Mouse (Mus musculus): Measurements from ENCODE around the gene Rgs3. TPM values are rescaled to one million over a fixed set of nuclear protein-coding genes. Genes with fewer than 3 reads are reported as not detected.

Rgs3 gene
- polyA plus RNA-seq, 1 experiment from 2014 or later, result 36.3 TPM

DNA sequence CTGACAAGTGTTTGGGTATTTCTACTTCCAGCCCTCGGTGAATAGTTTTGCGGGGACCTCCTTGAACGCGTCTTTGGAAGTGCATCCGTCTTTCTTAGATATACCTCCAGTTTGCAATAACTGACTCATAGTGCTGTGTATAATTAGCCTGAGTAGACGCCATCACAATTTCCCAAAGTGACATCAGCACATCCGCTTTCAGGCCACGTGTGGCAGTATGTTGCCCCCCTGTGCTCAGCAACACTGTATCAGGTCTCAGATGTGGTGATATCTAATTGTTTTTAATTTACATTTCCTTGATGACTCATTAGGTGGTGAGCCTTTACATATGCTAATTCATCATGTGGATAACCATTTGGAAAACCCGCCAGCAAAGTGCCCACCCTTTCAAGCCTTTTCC, 119.5 kb downstream of the Rgs3 start:
- H3K9me3 ChIP-seq, result no peaks in the 10 kb centered on the region
- H3K36me3 ChIP-seq (replicated peaks), result peaks cover 51% of the 10 kb centered on the region
- no peak for DNase-seq (ENCODE audit: extremely low spot score, low spot score)
- H3K27me3 ChIP-seq (ENCODE audit: poor library complexity, severe bottlenecking), result 0 out of 2 replicates have a peak, but pooled peaks cover 3% of the 10 kb centered on the region
- no peak overlapping the region for H3K4me3 ChIP-seq
- 89% methylated on average over 9 of the region's 9 CpGs for WGBS
- no peak overlapping the region for H3K27ac ChIP-seq
- H3K4me1 ChIP-seq, result peaks cover 46% of the 10 kb centered on the region

DNA sequence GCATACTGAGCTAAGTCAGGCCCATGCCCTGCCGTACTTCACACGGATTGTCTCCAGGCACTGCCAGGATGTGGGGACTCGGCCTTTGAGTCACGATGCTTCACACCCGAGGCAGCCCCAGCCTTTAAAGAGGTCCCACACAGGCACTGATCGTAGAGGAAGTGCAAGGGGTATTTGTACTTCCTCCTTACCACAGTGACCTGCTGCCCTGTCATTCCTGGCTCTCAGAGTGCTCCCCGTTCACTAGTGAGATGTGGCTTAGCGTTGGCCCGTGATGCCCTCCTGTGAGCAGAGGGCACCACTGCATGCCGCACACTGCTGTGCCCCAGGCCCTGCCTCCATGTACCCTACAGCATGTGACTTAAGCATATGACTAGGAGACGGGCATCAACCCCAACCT, 121.8 kb downstream of the Rgs3 start:
- no peaks in the 10 kb centered on the region for H3K27me3 ChIP-seq (ENCODE audit: poor library complexity, severe bottlenecking)
- no peaks in the 10 kb centered on the region for H3K9me3 ChIP-seq
- H3K27ac ChIP-seq, result no peak overlapping the region
- DNase-seq (ENCODE audit: extremely low spot score, low spot score), result no peak
- no peak overlapping the region for H3K4me3 ChIP-seq
- H3K36me3 ChIP-seq (replicated peaks), result peaks cover 57% of the 10 kb centered on the region
- 85% methylated on average over 11 of the region's 11 CpGs for WGBS
- peaks cover 39% of the 10 kb centered on the region for H3K4me1 ChIP-seq

DNA sequence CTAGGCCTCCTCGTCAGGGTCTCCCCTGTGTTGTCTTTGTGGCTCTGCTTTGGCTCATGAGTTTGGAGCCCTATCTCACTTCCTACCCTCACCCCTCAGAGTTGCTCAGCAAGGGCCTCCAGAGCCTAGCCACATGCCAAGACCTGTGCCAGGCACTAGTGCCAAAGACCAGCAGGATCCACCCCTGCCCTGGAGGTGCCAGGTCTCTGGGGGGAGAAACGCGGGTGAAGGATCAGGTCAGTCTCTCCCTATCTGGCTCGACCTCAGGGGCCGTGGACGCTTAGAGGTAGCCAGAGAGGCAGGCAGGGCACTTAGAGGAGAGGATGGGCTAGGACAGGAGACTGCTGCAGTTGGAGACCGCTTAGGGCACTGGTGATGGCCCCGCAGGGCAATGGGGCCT, 122.7 kb downstream of the Rgs3 start:
- DNase-seq (ENCODE audit: extremely low spot score, low spot score), result no peak
- H3K4me3 ChIP-seq, result no peak overlapping the region
- 88% methylated on average over 8 of the region's 8 CpGs for WGBS
- H3K4me1 ChIP-seq, result peaks cover 36% of the 10 kb centered on the region
- no peaks in the 10 kb centered on the region for H3K9me3 ChIP-seq
- H3K27ac ChIP-seq, result peak overlapping the region; percentile 31; the same call in 1 of the 2 replicates
- peaks cover 54% of the 10 kb centered on the region for H3K36me3 ChIP-seq (replicated peaks)
- H3K27me3 ChIP-seq (ENCODE audit: poor library complexity, severe bottlenecking), result no peaks in the 10 kb centered on the region

DNA sequence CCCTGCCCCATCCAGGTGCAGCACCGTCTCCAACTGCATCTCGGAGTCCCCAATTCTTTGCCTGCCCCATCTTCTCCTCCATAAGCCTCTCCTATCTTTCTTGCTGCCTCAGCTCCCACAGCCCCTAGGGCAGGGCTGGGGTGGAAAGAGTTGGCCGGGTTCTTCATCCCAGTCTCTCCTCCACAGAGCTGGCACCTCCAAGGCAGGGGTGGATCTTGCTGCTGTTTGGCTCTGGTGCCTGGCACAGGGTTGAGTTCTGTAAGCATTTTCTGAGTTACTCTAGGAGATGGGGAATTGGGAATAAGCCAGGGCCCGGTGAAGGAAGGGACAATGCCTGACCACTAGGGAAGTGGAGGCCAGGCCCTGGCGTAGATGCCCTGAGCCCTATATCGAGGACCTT, 123.5 kb downstream of the Rgs3 start:
- Histone ChIP-seq H3K27me3 (ENCODE audit: poor library complexity, severe bottlenecking) (no peaks in the 10 kb centered on the region), H3K9me3 (no peaks in the 10 kb centered on the region), H3K36me3 (replicated peaks) (peaks cover 56% of the 10 kb centered on the region), H3K27ac (no peak overlapping the region), H3K4me3 (no peak overlapping the region), H3K4me1 (peaks cover 31% of the 10 kb centered on the region)
- 93% methylated on average over 6 of the region's 6 CpGs for WGBS
- no peak for DNase-seq (ENCODE audit: extremely low spot score, low spot score)

DNA sequence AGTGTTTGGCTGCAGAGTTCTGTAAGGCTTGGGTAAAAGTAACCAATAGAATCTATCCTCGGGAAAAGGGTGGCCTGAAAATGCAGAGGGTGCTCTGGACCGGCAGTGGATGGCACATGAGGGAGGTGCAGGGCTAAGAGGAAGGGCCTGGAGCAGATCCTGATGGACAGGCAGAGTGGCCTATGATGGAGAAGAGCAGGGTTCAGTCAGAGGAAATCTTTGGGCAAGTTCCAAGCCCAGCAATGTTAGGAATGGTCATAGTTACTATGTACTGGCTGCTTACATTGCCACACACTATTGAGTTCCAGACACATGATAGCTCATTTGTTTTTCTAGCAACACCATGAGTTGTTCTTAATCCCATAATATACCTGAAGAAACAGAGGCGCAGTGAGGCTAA, 124.7 kb downstream of the Rgs3 start:
- Histone ChIP-seq H3K4me1 (peaks cover 31% of the 10 kb centered on the region), H3K27me3 (ENCODE audit: poor library complexity, severe bottlenecking) (no peaks in the 10 kb centered on the region), H3K9me3 (no peaks in the 10 kb centered on the region), H3K36me3 (replicated peaks) (peaks cover 50% of the 10 kb centered on the region), H3K27ac (no peak overlapping the region), H3K4me3 (no peak overlapping the region)
- WGBS, result 88% methylated on average over 3 of the region's 3 CpGs
- no peak for DNase-seq (ENCODE audit: extremely low spot score, low spot score)

DNA sequence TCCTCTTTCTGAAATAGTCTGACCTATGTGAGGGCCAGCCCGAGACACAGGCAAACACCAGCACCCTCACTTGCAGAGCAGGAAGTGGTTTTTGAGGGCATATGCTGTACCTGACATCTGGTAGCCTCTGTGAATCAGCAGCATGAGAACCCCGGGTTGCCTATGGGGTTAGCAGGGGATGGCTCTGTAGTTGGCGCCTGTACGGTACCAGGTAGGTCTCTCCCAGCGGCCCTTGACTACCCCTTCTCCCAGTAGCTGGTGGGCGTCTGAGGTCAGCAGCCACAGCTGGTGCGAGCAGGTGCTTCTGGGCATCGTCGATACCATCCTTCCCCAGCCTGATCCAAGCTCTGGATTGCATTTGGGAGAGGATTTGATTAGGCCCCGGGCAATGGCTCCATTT, 125.6 kb downstream of the Rgs3 start:
- no peak for DNase-seq (ENCODE audit: extremely low spot score, low spot score)
- H3K9me3 ChIP-seq, result no peaks in the 10 kb centered on the region
- H3K4me1 ChIP-seq, result peaks cover 31% of the 10 kb centered on the region
- WGBS, result 85% methylated on average over 10 of the region's 10 CpGs
- no peaks in the 10 kb centered on the region for H3K27me3 ChIP-seq (ENCODE audit: poor library complexity, severe bottlenecking)
- H3K4me3 ChIP-seq, result no peak overlapping the region
- H3K27ac ChIP-seq, result peak overlapping the region; percentile 48; the same call in 1 of the 2 replicates
- peaks cover 48% of the 10 kb centered on the region for H3K36me3 ChIP-seq (replicated peaks)

DNA sequence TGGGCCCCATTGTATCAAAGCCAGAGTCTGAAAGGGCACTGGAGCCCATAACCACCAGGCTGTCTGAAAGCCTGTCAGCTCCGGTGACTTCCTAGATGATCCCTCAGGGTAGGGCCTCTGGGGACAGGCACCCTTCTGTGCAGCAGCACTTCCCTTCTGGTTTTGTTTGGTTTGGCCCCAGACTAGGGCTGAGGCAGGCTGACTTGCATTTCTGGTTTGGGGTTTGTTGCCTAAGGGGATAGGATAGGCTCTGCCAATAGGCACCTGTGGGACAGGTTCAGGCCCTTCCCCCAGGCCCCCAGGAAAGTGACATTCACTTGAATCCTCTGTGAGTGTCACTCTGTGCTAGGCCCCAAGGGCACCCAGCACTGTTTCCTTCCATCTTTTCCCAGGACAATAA, 127.1 kb downstream of the Rgs3 start:
- Histone ChIP-seq H3K27me3 (ENCODE audit: poor library complexity, severe bottlenecking) (no peaks in the 10 kb centered on the region), H3K27ac (peak overlapping the region; percentile 48; the same call in 1 of the 2 replicates), H3K4me3 (no peak overlapping the region), H3K4me1 (peaks cover 28% of the 10 kb centered on the region), H3K9me3 (no peaks in the 10 kb centered on the region), H3K36me3 (replicated peaks) (peaks cover 48% of the 10 kb centered on the region)
- DNase-seq (ENCODE audit: extremely low spot score, low spot score), result no peak
- 43% methylated on average over 1 of the region's 1 CpGs for WGBS

DNA sequence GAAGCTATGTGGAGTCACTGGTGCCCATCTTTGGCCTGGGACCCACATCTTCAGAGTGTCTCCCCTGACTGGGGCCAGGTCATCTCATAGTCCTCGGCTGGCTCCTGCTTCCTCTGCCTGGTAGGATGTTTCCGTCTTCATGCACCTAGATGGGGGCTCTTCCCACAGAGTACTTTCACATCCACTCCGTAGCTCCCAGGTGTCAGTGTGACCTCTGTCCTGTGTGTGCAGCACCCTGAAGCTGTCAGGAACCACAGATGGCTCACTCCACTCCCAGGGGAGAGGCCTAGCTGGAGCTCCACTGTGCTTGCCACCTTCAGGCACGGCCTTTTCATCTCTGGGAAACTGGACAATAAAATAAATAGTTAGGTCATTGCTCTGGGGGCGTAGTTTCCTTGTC, 128.5 kb downstream of the Rgs3 start:
- no peak overlapping the region for H3K4me3 ChIP-seq
- no peaks in the 10 kb centered on the region for H3K9me3 ChIP-seq
- H3K27ac ChIP-seq, result no peak overlapping the region
- no peak for DNase-seq (ENCODE audit: extremely low spot score, low spot score)
- peaks cover 22% of the 10 kb centered on the region for H3K4me1 ChIP-seq
- WGBS, result 94% methylated on average over 5 of the region's 5 CpGs
- H3K27me3 ChIP-seq (ENCODE audit: poor library complexity, severe bottlenecking), result no peaks in the 10 kb centered on the region
- H3K36me3 ChIP-seq (replicated peaks), result peaks cover 50% of the 10 kb centered on the region

DNA sequence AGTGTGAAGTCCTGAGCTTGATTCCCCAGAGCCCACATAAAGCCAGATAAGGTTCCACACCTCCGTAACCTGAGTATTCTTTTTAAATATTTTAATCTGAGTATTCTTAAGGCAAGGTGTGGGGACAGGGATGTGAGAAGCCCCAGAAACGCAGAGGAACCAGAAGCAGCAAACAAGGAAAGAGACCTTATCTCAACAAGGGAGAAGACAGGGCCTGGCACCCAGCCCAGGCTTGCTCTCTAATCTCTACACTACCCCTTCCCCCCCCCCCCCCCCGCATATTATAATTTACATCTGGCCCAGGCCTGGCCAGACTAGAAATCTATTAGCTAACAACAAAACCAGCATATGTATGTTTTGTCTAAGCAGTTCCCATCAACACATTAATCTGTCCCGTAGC, 131.3 kb downstream of the Rgs3 start:
- no peaks in the 10 kb centered on the region for H3K27me3 ChIP-seq (ENCODE audit: poor library complexity, severe bottlenecking)
- no peak overlapping the region for H3K4me3 ChIP-seq
- WGBS, result 95% methylated on average over 3 of the region's 4 CpGs
- H3K9me3 ChIP-seq, result no peaks in the 10 kb centered on the region
- H3K4me1 ChIP-seq, result peaks cover 25% of the 10 kb centered on the region
- H3K27ac ChIP-seq, result no peak overlapping the region
- H3K36me3 ChIP-seq (replicated peaks), result peaks cover 54% of the 10 kb centered on the region
- no peak for DNase-seq (ENCODE audit: extremely low spot score, low spot score)

DNA sequence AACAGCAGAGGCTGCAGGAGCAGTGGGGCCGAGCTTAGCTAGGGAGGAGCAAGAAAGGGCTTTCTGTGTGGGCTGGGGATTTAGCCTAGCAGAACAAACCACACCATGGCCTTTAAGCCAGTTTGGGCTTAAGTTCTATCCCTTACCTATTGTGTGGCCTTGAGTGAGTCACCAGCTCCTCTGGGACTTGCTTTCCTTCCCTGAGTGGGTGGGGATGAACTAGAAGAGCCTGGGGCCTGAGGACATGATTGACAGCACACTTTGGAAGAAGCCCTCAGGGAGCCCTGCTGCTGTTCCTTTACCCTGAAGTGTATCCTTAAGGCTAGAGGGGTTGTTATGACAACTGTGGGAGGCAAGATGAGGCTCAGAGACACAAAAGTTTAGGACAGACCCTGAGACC, 132.0 kb downstream of the Rgs3 start:
- WGBS, result 66% methylated on average over 1 of the region's 1 CpGs
- no peak overlapping the region for H3K27ac ChIP-seq
- H3K9me3 ChIP-seq, result no peaks in the 10 kb centered on the region
- no peak overlapping the region for H3K4me3 ChIP-seq
- DNase-seq (ENCODE audit: extremely low spot score, low spot score), result no peak
- no peaks in the 10 kb centered on the region for H3K27me3 ChIP-seq (ENCODE audit: poor library complexity, severe bottlenecking)
- peaks cover 19% of the 10 kb centered on the region for H3K4me1 ChIP-seq
- H3K36me3 ChIP-seq (replicated peaks), result peaks cover 52% of the 10 kb centered on the region

DNA sequence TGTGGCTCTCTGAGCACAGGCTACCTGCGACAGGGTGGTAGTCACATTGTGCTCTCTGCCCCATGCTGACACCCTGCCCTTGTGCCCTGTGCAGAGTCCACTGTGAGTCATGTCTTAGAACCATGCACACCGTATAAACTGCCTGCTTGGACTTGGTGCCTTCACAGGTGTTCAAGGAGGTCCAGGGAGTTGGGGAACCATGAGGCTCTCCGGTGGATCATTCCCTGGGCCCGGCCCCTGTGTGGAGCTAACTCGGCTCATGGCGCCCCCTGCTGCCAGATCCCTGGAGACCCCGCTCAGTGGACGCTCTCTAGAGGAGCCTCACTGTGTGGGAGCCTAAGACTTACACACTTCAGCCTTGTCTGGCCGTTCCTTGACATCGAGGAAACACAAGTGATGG, 134.2 kb downstream of the Rgs3 start:
- H3K4me3 ChIP-seq, result no peak overlapping the region
- no peaks in the 10 kb centered on the region for H3K27me3 ChIP-seq (ENCODE audit: poor library complexity, severe bottlenecking)
- peaks cover 29% of the 10 kb centered on the region for H3K4me1 ChIP-seq
- peaks cover 52% of the 10 kb centered on the region for H3K36me3 ChIP-seq (replicated peaks)
- WGBS, result 43% methylated on average over 10 of the region's 10 CpGs
- peak; percentile 53 for DNase-seq (ENCODE audit: extremely low spot score, low spot score)
- H3K9me3 ChIP-seq, result no peaks in the 10 kb centered on the region
- no peak overlapping the region for H3K27ac ChIP-seq

DNA sequence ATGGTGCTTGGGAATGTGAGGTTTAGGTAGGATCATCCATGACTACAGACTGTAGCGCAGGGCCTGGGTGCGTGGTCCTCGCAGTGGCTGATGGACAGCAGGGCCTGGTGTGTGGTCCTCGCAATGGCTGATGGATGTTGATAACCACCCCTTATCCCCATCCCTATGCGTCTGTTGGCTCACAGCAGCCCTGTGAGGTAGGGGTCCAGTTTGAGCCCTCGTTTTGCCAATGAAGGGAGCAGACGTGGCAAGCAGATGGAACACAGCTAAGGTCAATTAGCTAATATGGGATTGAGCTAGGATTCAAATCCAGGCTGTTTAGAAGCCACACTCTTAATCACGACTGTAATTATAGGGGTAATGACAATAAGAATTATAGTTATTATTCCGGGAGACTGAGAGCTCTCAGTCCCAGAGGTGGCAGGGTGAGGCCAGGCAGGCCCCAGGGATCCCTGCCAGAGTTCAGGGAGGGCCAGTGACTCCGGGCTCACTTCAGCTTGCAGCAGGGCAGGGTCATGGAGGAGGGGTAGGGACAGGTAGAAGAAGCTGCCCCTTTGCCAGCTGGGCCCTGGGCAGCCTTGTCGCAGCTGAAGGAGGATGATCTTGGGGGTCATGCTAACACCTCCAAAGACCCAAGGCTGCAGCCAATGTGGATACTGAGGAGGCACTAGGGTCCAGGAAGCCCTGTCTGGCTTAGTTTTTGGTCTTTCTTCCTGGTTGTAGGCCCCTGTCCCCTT, 135.2 kb downstream of the Rgs3 start:
- Histone ChIP-seq H3K9me3 (no peaks in the 10 kb centered on the region), H3K4me1 (peaks cover 40% of the 10 kb centered on the region), H3K36me3 (replicated peaks) (peaks cover 54% of the 10 kb centered on the region), H3K4me3 (no peak overlapping the region), H3K27me3 (ENCODE audit: poor library complexity, severe bottlenecking) (no peaks in the 10 kb centered on the region), H3K27ac (no peak overlapping the region)
- DNase-seq (ENCODE audit: extremely low spot score, low spot score), result no peak
- 90% methylated on average over 11 of the region's 11 CpGs for WGBS

DNA sequence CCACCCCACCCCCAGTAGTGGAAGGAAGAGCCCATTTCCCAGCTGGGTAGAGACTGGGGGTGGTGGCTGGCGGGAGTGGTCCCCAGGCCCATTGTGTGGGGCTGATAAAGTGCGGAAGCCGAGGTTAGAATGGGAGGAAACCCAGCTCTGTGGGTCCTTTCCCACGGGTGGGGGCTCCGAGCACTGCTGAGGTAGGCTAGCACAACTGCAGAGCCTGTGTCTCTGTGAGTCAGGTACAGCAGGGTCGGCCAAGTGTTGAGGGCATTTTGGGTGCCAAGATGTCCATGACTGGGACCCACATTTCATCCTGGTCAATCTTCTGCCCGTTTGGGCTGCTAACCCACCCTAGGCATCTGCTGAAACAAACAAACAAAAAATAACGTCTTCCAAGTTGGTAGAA, 135.9 kb downstream of the Rgs3 start:
- Histone ChIP-seq H3K36me3 (replicated peaks) (peaks cover 59% of the 10 kb centered on the region), H3K27ac (no peak overlapping the region), H3K4me3 (no peak overlapping the region), H3K9me3 (no peaks in the 10 kb centered on the region), H3K4me1 (peaks cover 46% of the 10 kb centered on the region), H3K27me3 (ENCODE audit: poor library complexity, severe bottlenecking) (no peaks in the 10 kb centered on the region)
- DNase-seq (ENCODE audit: extremely low spot score, low spot score), result no peak
- WGBS, result 76% methylated on average over 8 of the region's 8 CpGs

DNA sequence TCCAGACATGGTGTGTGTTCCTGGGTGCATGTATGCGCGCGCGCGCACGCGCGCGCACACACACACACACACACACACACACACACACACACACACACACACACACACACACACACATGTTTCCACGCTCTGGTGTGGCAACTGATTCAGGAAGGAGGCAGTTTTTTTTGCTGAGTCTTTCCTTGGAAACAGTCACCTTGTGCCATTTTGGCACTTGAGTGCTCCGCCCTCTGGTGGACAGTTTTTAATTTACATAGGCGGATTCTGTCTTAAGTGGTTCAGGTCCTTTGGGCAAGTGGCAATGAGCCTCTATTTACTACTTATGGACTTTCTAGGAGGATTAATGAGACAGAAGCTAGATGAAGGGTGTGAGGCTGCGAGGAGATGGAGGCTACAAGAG, 136.3 kb downstream of the Rgs3 start:
- whole genome bisulfite sequencing, result 80% methylated on average over 13 of the region's 13 CpGs
- no peak overlapping the region for H3K4me3 ChIP-seq
- H3K27me3 ChIP-seq (ENCODE audit: poor library complexity, severe bottlenecking), result no peaks in the 10 kb centered on the region
- H3K9me3 ChIP-seq, result no peaks in the 10 kb centered on the region
- DNase-seq (ENCODE audit: extremely low spot score, low spot score), result peak; percentile 43
- peaks cover 59% of the 10 kb centered on the region for H3K36me3 ChIP-seq (replicated peaks)
- H3K4me1 ChIP-seq, result peaks cover 47% of the 10 kb centered on the region
- no peak overlapping the region for H3K27ac ChIP-seq

All from forebrain, embryonic 10.5 days (tissue).